Mouse (Mus musculus) layer of hippocampus, adult 11-12 months (tissue): Measurements from ENCODE around the gene Sorcs1.

Source experiments
- DNase-seq: peaks from one replicate; pipeline ENCODE4 v3.0.0; 2022; ENCODE audit warnings: low spot score

Gene Sorcs1

GRCm38 (mm10) chr19:50558771-50559170 is 119.7 kb downstream of the Sorcs1 start:
- peak; percentile 27 for DNase-seq

GRCm38 (mm10) chr19:50534031-50534430 is 144.4 kb downstream of the Sorcs1 start:
- no peak for DNase-seq

- no peak for DNase-seq
These were observed 150.6 kb downstream of the Sorcs1 start for GRCm38 (mm10) chr19:50527835-50528234.

DNA sequence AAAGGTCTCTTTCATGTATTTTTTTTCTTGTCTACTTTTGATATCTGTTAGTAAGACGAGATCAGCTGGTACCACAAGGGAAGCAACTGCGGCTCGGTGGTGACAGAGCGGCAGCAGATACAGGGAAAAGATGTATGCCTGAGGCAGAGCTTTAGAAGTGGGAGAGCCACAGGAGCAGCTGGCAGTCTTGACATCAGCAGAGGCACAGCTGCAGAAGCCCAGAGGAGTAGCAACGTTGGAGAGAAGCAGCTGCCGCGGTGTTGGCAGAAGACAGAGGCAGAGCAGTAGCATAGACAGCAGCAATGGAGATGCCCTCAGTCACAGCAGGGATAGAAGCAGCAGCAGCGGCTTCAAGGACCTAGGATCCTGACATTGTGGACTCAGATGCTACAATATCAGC is 152.4 kb downstream of the Sorcs1 start:
- DNase-seq, result no peak

GRCm38 (mm10) chr19:50521943-50522342 is 156.5 kb downstream of the Sorcs1 start:
- DNase-seq, result no peak

DNA sequence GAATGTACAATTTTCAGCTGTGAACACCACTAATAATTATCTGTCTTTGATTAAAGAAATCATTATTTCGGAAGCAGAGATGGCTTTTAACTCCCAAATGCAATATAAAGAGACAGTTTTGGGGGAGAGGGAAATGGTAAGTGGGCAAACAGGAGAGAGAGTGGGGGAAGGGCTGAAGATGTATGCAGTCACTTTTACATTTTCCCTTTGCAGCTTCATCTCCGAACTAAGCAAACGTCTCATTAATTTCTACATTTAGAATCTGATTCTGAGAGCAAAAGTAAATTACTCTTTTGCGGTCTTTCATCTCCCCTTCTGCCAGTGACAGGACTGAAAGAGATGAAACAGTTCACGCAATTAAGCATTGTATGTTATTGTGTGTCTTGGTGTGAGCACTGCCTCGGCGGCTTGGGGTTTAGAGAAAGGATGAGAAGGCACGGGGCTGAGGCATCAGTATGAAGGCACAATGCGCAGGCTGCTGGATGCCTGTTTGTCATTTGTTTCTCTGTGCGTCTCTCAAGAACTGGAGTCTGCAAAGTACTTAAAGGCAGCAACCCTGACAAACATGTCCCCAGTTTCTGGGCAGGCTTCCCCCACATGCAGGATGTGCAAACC is 163.3 kb downstream of the Sorcs1 start:
- no peak for DNase-seq

- no peak for DNase-seq
These were observed 164.1 kb downstream of the Sorcs1 start for GRCm38 (mm10) chr19:50514309-50514830.

GRCm38 (mm10) chr19:50502816-50503215 is 175.6 kb downstream of the Sorcs1 start:
- no peak for DNase-seq

DNA sequence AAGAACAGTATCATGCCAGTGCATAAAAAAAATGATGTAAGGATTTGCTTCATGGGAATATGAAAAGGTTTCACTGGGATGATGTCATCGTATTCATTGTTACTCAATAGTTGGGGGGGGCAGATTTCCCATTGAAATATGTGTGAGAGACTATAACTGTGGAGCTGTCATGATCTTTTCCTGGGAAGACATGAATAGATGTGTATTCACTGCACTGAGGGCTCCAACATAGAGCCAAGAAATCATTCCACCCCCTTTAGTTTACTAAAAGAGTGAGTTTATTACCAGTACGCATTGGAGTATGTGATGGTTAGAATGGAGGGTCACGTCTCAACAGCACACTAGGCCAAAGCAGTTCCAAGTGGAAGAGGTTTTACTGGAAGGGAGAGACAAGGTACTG is 187.3 kb downstream of the Sorcs1 start:
- no peak for DNase-seq

- DNase-seq, result no peak
These were observed 187.7 kb downstream of the Sorcs1 start for GRCm38 (mm10) chr19:50490721-50491120.

- DNase-seq, result no peak
These were observed 188.7 kb downstream of the Sorcs1 start for GRCm38 (mm10) chr19:50489786-50490185.

- no peak for DNase-seq
These were observed 190.0 kb downstream of the Sorcs1 start for GRCm38 (mm10) chr19:50488421-50488820.

GRCm38 (mm10) chr19:50487768-50488167 is 190.7 kb downstream of the Sorcs1 start:
- peak; percentile 76 for DNase-seq

DNA sequence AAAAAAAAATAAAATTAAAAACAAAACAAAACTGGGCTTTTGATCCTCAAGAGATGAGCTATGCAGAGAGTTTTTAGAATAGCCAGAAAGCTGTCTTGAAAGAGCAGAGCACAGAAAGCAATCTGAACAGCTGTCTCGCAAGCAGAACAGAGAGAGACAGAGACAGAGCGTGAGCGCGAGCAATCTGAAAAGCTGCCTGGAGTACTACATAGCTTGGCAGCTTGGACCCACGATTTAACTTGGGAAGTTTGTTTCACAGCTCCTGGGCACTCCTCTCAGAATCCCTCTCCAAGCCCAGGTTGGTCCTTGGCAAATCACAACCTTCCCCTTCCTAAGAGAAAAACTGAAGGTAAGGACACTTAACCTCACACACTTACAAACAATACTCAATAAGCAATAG is 192.1 kb downstream of the Sorcs1 start:
- DNase-seq, result no peak

DNA sequence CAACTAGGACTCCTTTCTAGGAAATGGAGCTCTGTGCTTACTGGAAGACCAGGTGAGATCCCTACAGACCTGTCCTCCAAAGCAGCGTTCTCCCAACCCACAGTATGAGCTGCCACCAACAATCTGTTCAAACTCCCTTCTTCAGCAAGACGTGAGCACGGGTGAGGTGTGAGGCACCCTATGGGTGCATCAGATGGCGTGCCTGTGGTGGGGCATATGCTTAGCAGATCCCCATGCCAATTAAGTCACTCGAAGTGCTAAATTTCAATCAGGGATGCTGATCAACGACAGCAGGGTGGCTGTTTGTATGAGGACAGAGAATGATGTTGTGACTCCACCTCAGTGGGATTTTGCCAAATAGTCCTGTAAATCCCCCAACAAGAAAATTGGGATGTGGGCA is 201.7 kb downstream of the Sorcs1 start:
- DNase-seq, result no peak

DNA sequence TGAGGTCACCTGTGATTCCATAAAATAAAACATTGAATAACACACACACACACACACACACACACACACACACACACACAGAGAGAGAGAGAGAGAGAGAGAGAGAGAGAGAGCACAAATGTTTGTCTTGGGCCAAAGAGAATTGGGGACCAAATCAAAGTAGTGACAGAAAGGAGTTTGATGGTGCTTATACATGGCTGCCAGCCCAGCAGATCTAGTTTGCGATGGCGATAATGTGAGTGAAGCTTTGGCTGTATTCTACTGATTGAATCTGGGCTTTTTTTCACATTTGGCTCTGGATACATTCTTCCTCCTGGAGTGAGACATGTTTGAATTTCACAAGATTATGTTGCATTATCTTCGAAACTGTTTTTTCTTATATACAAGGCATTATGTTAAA is 209.9 kb downstream of the Sorcs1 start:
- DNase-seq, result no peak

GRCm38 (mm10) chr19:50464811-50465210 is 213.6 kb downstream of the Sorcs1 start:
- DNase-seq, result no peak

DNA sequence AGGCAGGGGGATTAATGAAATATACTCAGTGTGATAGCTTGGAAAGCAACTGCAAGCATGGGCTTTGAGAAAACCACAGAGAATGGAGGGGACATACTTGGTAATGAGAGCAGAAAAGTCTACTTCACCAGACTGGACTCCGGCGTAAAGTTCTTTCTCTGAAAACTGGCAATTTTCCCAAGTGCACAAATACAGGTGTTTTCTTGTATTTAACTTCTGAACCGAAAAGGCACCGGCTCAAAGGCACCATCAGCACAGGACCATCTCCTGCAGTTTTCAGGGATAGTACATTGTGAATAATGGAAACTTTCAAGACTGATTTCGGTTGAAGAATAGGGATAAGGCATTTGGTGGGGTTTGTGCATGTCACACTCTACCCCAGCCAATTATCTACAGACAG is 219.9 kb downstream of the Sorcs1 start:
- DNase-seq, result no peak

GRCm38 (mm10) chr19:50457275-50457892 is 221.1 kb downstream of the Sorcs1 start:
- no peak for DNase-seq

- DNase-seq, result no peak
These were observed 237.3 kb downstream of the Sorcs1 start for GRCm38 (mm10) chr19:50441099-50441498.

GRCm38 (mm10) chr19:50440246-50440910 is 238.1 kb downstream of the Sorcs1 start:
- DNase-seq, result no peak

- no peak for DNase-seq
These were observed 239.0 kb downstream of the Sorcs1 start for GRCm38 (mm10) chr19:50439464-50439881.

DNA sequence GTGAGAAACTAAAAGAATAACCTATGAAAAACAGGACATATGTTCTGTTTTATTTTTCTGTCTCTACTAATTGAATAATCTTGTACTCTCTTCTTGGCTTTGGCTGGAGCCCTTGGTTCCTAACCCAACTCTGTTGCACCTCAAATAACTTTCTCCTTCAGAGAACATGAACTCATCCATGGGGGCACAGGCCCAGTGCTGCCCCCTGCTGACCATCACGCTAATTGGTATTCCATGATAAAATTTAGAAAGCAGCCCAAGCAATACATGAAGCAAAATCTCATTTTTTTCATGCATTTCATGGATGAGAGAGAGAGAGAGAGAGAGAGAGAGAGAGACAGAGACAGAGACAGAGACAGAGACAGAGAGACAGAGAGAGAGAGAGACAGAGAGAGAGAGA is 255.5 kb downstream of the Sorcs1 start:
- DNase-seq, result no peak
